Mouse (Mus musculus): ENCODE measurements around the gene Gm9837.

Gene Gm9837

GRCm38 (mm10) chr11:53425711-53426255, 44.5 kb downstream of the Gm9837 start:
- no peak for DNase-seq (ENCODE audit: low spot score in 2 of 2)

- DNase-seq (ENCODE audit: low spot score in 2 of 2): no peak
Measured at GRCm38 (mm10) chr11:53425251-53425650, 45.0 kb downstream of the Gm9837 start.

- DNase-seq (ENCODE audit: low spot score in 2 of 2): no peak
Measured at GRCm38 (mm10) chr11:53424826-53425225, 45.5 kb downstream of the Gm9837 start.

- no peak for DNase-seq (ENCODE audit: low spot score in 2 of 2)
Measured at GRCm38 (mm10) chr11:53423036-53423435, 47.2 kb downstream of the Gm9837 start, which contains the start of gene Leap2. Leap2 (minus strand) TSS chr11:53423170.

Measured in frontal cortex, postnatal 14 days (tissue).